Mouse (Mus musculus) erythroblast, embryonic 14.5 days (primary cell): ENCODE data around the gene Sprr2e. TPM values are rescaled to one million over a fixed set of nuclear protein-coding genes. Genes with fewer than 3 reads are reported as not detected.

Experiments
- H3K27me3 ChIP-seq: 2 replicates; pipeline ENCODE4 v1.6.1; 2012; ENCODE audit warnings: inconsistent platforms; ENCODE audit not compliant: control insufficient read depth
- H3K36me3 ChIP-seq: 2 replicates; pipeline ENCODE4 v1.6.1; 2012; ENCODE audit warnings: mild to moderate bottlenecking, inconsistent platforms; ENCODE audit not compliant: control insufficient read depth
- H3K4me1 ChIP-seq: 2 replicates; pipeline ENCODE4 v1.6.1; 2012; ENCODE audit warnings: inconsistent platforms; ENCODE audit not compliant: control insufficient read depth
- H3K4me3 ChIP-seq: replicated peaks from 2 replicates; pipeline ENCODE3; 2012; ENCODE audit warnings: moderate library complexity, mild to moderate bottlenecking, inconsistent platforms
- H3K9me3 ChIP-seq: 2 replicates; pipeline ENCODE4 v1.6.1; 2012; ENCODE audit warnings: low read length, inconsistent platforms, mixed read lengths; ENCODE audit not compliant: control insufficient read depth
- GATA1 ChIP-seq: IDR thresholded peaks from 2 replicates; pipeline ENCODE4 v1.6.1; 2012; ENCODE audit warnings: low read length, inconsistent platforms, mixed read lengths
- TAL1 ChIP-seq: IDR thresholded peaks from 3 replicates; pipeline ENCODE4 v1.6.1; 2012; ENCODE audit warnings: low read length, inconsistent platforms, mixed read lengths
- polyA plus RNA-seq: library from polyadenylated mRNA; stranded (reverse); fragments of >175 nt; gene quantifications from 2 replicates; pipeline ENCODE4 v1.2.3, GENCODE M21; 2012

Sprr2e gene
- polyA plus RNA-seq, 1 experiment = not detected

DNA sequence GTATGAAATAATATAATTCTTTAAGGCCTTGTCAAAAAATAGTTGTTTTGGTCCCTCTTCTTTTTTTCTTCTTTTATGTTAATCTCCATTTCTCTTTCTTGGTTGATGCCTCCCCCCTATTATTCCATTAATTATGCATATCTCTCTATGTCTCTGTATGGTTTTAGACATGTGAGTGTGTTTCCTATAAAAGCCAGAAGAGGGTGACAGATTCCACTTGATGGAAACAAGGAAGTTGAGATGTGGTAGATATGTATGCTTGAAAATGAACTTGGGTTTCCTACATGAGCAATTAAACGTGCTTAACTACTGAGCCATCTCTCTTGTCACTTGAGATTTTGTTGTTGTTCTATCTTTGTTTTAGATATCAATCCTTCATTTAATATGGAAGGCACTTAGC lies 42.4 kb downstream of the Sprr2e start:
- no peaks in the 10 kb centered on the region for H3K27me3 ChIP-seq
- H3K4me3 ChIP-seq = no peak overlapping the region
- no peaks in the 10 kb centered on the region for H3K4me1 ChIP-seq
- no peaks in the 10 kb centered on the region for H3K36me3 ChIP-seq
- no peaks in the 10 kb centered on the region for H3K9me3 ChIP-seq
- TF ChIP-seq TAL1 = no peak
- no peak for TF ChIP-seq GATA1

Other genes starting within 250 kb of the Sprr2e start
- not detected in 2 replicates for gene Prr9, start 228.2 kb upstream of the Sprr2e start, polyA plus RNA-seq
- gene Lelp1, start 209.4 kb upstream of the Sprr2e start, polyA plus RNA-seq = not detected in 2 replicates
- gene Sprr2a1, start 136.3 kb upstream of the Sprr2e start, polyA plus RNA-seq = not detected in 2 replicates
- 0.01 and 0.02 TPM in 2 replicates for gene Sprr2a2, start 136.2 kb upstream of the Sprr2e start, polyA plus RNA-seq
- not detected in 2 replicates for gene Sprr2a3, start 66.7 kb upstream of the Sprr2e start, polyA plus RNA-seq
- gene Sprr2b, start 35.5 kb upstream of the Sprr2e start, polyA plus RNA-seq = not detected in 2 replicates
- not detected in 2 replicates for gene Sprr2d, start 13.0 kb upstream of the Sprr2e start, polyA plus RNA-seq
- not detected in 2 replicates for gene Sprr2f, start 13.0 kb downstream of the Sprr2e start, polyA plus RNA-seq
- not detected in 2 replicates for gene Sprr2h, start 33.5 kb downstream of the Sprr2e start, polyA plus RNA-seq
- not detected in 2 replicates for gene Sprr2i, start 55.8 kb downstream of the Sprr2e start, polyA plus RNA-seq
- not detected in 2 replicates for gene Sprr2j-ps, start 65.9 kb downstream of the Sprr2e start, polyA plus RNA-seq
- 2.0 and 2.3 TPM in 2 replicates for gene Gm9774, start 77.3 kb downstream of the Sprr2e start, polyA plus RNA-seq
- gene Sprr2k, start 80.4 kb downstream of the Sprr2e start, polyA plus RNA-seq = not detected in 2 replicates
- not detected in 2 replicates for gene Sprr1b, start 86.6 kb downstream of the Sprr2e start, polyA plus RNA-seq
- not detected in 2 replicates for gene Sprr3, start 106.6 kb downstream of the Sprr2e start, polyA plus RNA-seq
- not detected in 2 replicates for gene Sprr1a, start 133.8 kb downstream of the Sprr2e start, polyA plus RNA-seq
- gene Sprr4, start 148.3 kb downstream of the Sprr2e start, polyA plus RNA-seq = not detected in 2 replicates
- gene 2310046K23Rik, start 182.4 kb downstream of the Sprr2e start, polyA plus RNA-seq = not detected in 2 replicates
- gene Ivl, start 221.6 kb downstream of the Sprr2e start, polyA plus RNA-seq = not detected in 2 replicates
- gene Smcp, start 236.9 kb downstream of the Sprr2e start, polyA plus RNA-seq = not detected in 2 replicates